Comparison of ENCODE assay signal across 25 mouse cellular contexts in the genomic region with DNA sequence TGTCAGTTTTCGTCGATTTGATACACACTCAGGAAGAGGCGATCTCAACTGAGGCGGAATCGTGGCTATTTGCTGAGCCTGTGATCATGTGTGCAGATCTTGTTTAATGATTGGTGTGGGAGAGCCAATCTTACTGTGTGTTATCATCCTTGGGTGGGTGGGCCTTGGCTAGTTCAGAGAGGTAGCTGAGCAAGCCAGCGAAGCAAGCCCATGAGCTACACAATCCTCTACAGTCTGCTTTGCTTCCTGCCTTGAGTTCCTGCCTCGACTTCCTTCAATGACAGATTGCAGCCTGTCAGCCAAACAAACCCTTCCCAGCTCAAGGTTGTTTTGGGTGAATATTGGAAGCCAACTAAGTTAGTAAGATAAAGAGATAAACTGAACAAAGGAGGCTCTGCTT.
A peak's percentile ranks its signal among the peaks of the same experiment; 100 is the strongest.
DNase-seq lines count a peak whose midpoint lies in the region; ATAC-seq lines count a peak whose summit lies in the region.
"Had no signal": no experiment of that assay in that cellular context is flagged by ENCODE, and none has a peak within 500 bp of the region (broad histone marks: within the 10 kb centered on the region; RNA-seq: fewer than 3 reads in every experiment).

No protein-coding gene starts in this region.

- no peaks in the 10 kb centered on the region for H3K36me3 ChIP-seq in forebrain, embryonic 14.5 days (ENCODE audit: control insufficient read depth, insufficient read depth, low read length)
- H3K36me3 ChIP-seq in forebrain, embryonic 13.5 days (ENCODE audit: poor library complexity, severe bottlenecking) = no peaks in the 10 kb centered on the region
- no peaks in the 10 kb centered on the region for H3K36me3 ChIP-seq in forebrain, embryonic 16.5 days (ENCODE audit: control insufficient read depth, insufficient read depth)
- H3K36me3 ChIP-seq in forebrain, embryonic 12.5 days (replicated peaks) = no peaks in the 10 kb centered on the region
- H3K36me3 ChIP-seq in heart, embryonic 11.5 days (ENCODE audit: control insufficient read depth, insufficient read depth, low read length) = no peaks in the 10 kb centered on the region
- H3K36me3 ChIP-seq: embryonic facial prominence, embryonic 13.5 days; embryonic facial prominence, embryonic 15.5 days; G1E had no signal

- no peak for DNase-seq in forebrain, embryonic 14.5 days (ENCODE audit: low spot score)
- DNase-seq in heart, adult 11 months = peak; percentile 51
- DNase-seq: adrenal gland, adult 8-10 months; adrenal gland, postnatal 14 days; adrenal gland, postnatal 36 days; B cell, adult 2 months; cerebellum, adult 11 months; cerebellum, adult 18-20 months; cerebellum, adult 8-10 months; cerebellum, adult 9-11 months; cerebellum, postnatal 14 days; cerebellum, postnatal 36 days; embryo, embryonic 11 days had no signal

- H3K4me2 ChIP-seq in forebrain, embryonic 14.5 days (ENCODE audit: low read length) = no peak overlapping the region
- no peak overlapping the region for H3K4me2 ChIP-seq in forebrain, embryonic 13.5 days
- H3K4me2 ChIP-seq in forebrain, embryonic 16.5 days (ENCODE audit: low read length) = no peak overlapping the region
- H3K4me2 ChIP-seq in forebrain, embryonic 12.5 days = no peak overlapping the region
- no peak overlapping the region for H3K4me2 ChIP-seq in heart, embryonic 11.5 days
- H3K4me2 ChIP-seq: embryonic facial prominence, embryonic 13.5 days; embryonic facial prominence, embryonic 15.5 days had no signal

- no peaks in the 10 kb centered on the region for H3K27me3 ChIP-seq in forebrain, embryonic 14.5 days (replicated peaks; ENCODE audit: control insufficient read depth, insufficient read depth, low read length)
- H3K27me3 ChIP-seq in forebrain, embryonic 13.5 days = no peaks in the 10 kb centered on the region
- H3K27me3 ChIP-seq in forebrain, embryonic 16.5 days (replicated peaks; ENCODE audit: control insufficient read depth, insufficient read depth, low read length) = no peaks in the 10 kb centered on the region
- H3K27me3 ChIP-seq in forebrain, embryonic 12.5 days = no peaks in the 10 kb centered on the region
- H3K27me3 ChIP-seq in heart, embryonic 11.5 days (ENCODE audit: control insufficient read depth, insufficient read depth, low read length) = no peaks in the 10 kb centered on the region
- H3K27me3 ChIP-seq: CH12.LX; embryonic facial prominence, embryonic 13.5 days; embryonic facial prominence, embryonic 15.5 days; Patski had no signal

- H3K9me3 ChIP-seq in forebrain, embryonic 14.5 days (replicated peaks; ENCODE audit: control insufficient read depth, low read length) = no peaks in the 10 kb centered on the region
- no peaks in the 10 kb centered on the region for H3K9me3 ChIP-seq in forebrain, embryonic 13.5 days (replicated peaks)
- H3K9me3 ChIP-seq in forebrain, embryonic 16.5 days (ENCODE audit: control insufficient read depth, low read length) = no peaks in the 10 kb centered on the region
- no peaks in the 10 kb centered on the region for H3K9me3 ChIP-seq in forebrain, embryonic 12.5 days
- no peaks in the 10 kb centered on the region for H3K9me3 ChIP-seq in heart, embryonic 11.5 days (replicated peaks; ENCODE audit: control insufficient read depth, low read length)
- H3K9me3 ChIP-seq: embryonic facial prominence, embryonic 13.5 days; embryonic facial prominence, embryonic 15.5 days had no signal

- no peak overlapping the region for H3K9ac ChIP-seq in forebrain, embryonic 14.5 days (ENCODE audit: low read length)
- no peak overlapping the region for H3K9ac ChIP-seq in forebrain, embryonic 13.5 days
- H3K9ac ChIP-seq in forebrain, embryonic 16.5 days (replicated peaks; ENCODE audit: low read depth, low read length) = no peak overlapping the region
- no peak overlapping the region for H3K9ac ChIP-seq in forebrain, embryonic 12.5 days
- H3K9ac ChIP-seq in heart, embryonic 11.5 days (ENCODE audit: low read depth, low read length) = no peak overlapping the region
- H3K9ac ChIP-seq: embryonic facial prominence, embryonic 13.5 days; embryonic facial prominence, embryonic 15.5 days had no signal

- H3K4me1 ChIP-seq in forebrain, embryonic 14.5 days (ENCODE audit: control insufficient read depth, insufficient read depth, low read length) = no peaks in the 10 kb centered on the region
- no peaks in the 10 kb centered on the region for H3K4me1 ChIP-seq in forebrain, embryonic 13.5 days
- H3K4me1 ChIP-seq in forebrain, embryonic 16.5 days (replicated peaks; ENCODE audit: control insufficient read depth, insufficient read depth, low read length) = no peaks in the 10 kb centered on the region
- 0 out of 2 replicates have a peak, but pooled peaks cover 3% of the 10 kb centered on the region for H3K4me1 ChIP-seq in forebrain, embryonic 12.5 days
- no peaks in the 10 kb centered on the region for H3K4me1 ChIP-seq in heart, embryonic 11.5 days (ENCODE audit: control insufficient read depth, insufficient read depth, low read length)
- H3K4me1 ChIP-seq: embryonic facial prominence, embryonic 15.5 days had no signal

- WGBS in forebrain, embryonic 14.5 days = 95% methylated on average over 7 of the region's 7 CpGs
- 92% methylated on average over 7 of the region's 7 CpGs for WGBS in forebrain, embryonic 13.5 days
- 88% methylated on average over 7 of the region's 7 CpGs for WGBS in forebrain, embryonic 16.5 days
- WGBS in forebrain, embryonic 12.5 days = 90% methylated on average over 7 of the region's 7 CpGs
- WGBS in heart, embryonic 11.5 days (ENCODE audit: insufficient replicate concordance) = 85% methylated on average over 7 of the region's 7 CpGs

- H3K4me3 ChIP-seq in forebrain, embryonic 14.5 days (ENCODE audit: low read depth, low read length) = no peak overlapping the region
- H3K4me3 ChIP-seq in forebrain, embryonic 13.5 days = no peak overlapping the region
- no peak overlapping the region for H3K4me3 ChIP-seq in forebrain, embryonic 16.5 days (replicated peaks; ENCODE audit: low read length)
- no peak overlapping the region for H3K4me3 ChIP-seq in forebrain, embryonic 12.5 days (replicated peaks)
- no peak overlapping the region for H3K4me3 ChIP-seq in heart, embryonic 11.5 days (ENCODE audit: low read depth, low read length)
- H3K4me3 ChIP-seq: embryonic facial prominence, embryonic 13.5 days; embryonic facial prominence, embryonic 15.5 days; erythroblast, embryonic 14.5 days had no signal

- no peak overlapping the region for H3K27ac ChIP-seq in forebrain, embryonic 14.5 days (ENCODE audit: low read depth, low read length)
- no peak overlapping the region for H3K27ac ChIP-seq in forebrain, embryonic 13.5 days
- no peak overlapping the region for H3K27ac ChIP-seq in forebrain, embryonic 16.5 days (ENCODE audit: low read length)
- H3K27ac ChIP-seq in forebrain, embryonic 12.5 days = no peak overlapping the region
- H3K27ac ChIP-seq in heart, embryonic 11.5 days (ENCODE audit: low read depth, low read length) = no peak overlapping the region
- H3K27ac ChIP-seq: embryonic facial prominence, embryonic 13.5 days; embryonic facial prominence, embryonic 15.5 days had no signal

- peak; percentile 50; the same call in 1 of the 2 replicates for ATAC-seq in forebrain, embryonic 14.5 days
- no peak for ATAC-seq in forebrain, embryonic 13.5 days
- peak; percentile 45; the same call in 1 of the 2 replicates for ATAC-seq in forebrain, embryonic 16.5 days
- no peak for ATAC-seq in forebrain, embryonic 12.5 days (ENCODE audit: low FRiP score)
- no peak for ATAC-seq in heart, embryonic 11.5 days (replicated peaks; ENCODE audit: insufficient number of reproducible peaks, low FRiP score, low TSS enrichment)
- ATAC-seq: activated CD4-positive, CD25-positive, alpha-beta regulatory T cell, adult 4 months; CD4-positive, CD25-positive, alpha-beta regulatory T cell, adult 4 months; Patski had no signal

Comparison
In these comparisons a context has a peak if more than half of its experiments do, and no peak if none do; other contexts are left out.
1. ATAC-seq: peak in forebrain, embryonic 14.5 days (single experiment) and forebrain, embryonic 16.5 days (single experiment); none in forebrain, embryonic 13.5 days (single experiment), forebrain, embryonic 12.5 days (single experiment) and heart, embryonic 11.5 days (single experiment).